Mouse (Mus musculus): ENCODE measurements around the gene Zfp526.

The Zfp526 gene

GRCm38 (mm10) chr7:25221102-25221883, at the start of gene Zfp526:
Zfp526 (plus strand) TSS chr7:25221425.
- peak; percentile 98 for DNase-seq (ENCODE audit: low read depth, low spot score)

- no peak for DNase-seq (ENCODE audit: low read depth, low spot score)
Observed at GRCm38 (mm10) chr7:25172669-25173068, 48.6 kb upstream of the Zfp526 start.

GRCm38 (mm10) chr7:25174343-25174742, 46.9 kb upstream of the Zfp526 start:
- no peak for DNase-seq (ENCODE audit: low read depth, low spot score)

- DNase-seq (ENCODE audit: low read depth, low spot score) = peak; percentile 26
Observed at GRCm38 (mm10) chr7:25178317-25178716, 42.9 kb upstream of the Zfp526 start.

GRCm38 (mm10) chr7:25178787-25179605, 42.2 kb upstream of the Zfp526 start:
- peak; percentile 55 for DNase-seq (ENCODE audit: low read depth, low spot score)

GRCm38 (mm10) chr7:25179606-25180161, 41.5 kb upstream of the Zfp526 start, which contains the start of gene Pou2f2:
Pou2f2 (minus strand) TSS chr7:25179726.
- DNase-seq (ENCODE audit: low read depth, low spot score) = peak; percentile 88

- peak; percentile 23 for DNase-seq (ENCODE audit: low read depth, low spot score)
Observed at GRCm38 (mm10) chr7:25180512-25180911, 40.7 kb upstream of the Zfp526 start.

- peak; percentile 70 for DNase-seq (ENCODE audit: low read depth, low spot score)
Observed at GRCm38 (mm10) chr7:25181331-25181790, 39.9 kb upstream of the Zfp526 start.

GRCm38 (mm10) chr7:25181814-25182213, 39.4 kb upstream of the Zfp526 start:
- peak; percentile 54 for DNase-seq (ENCODE audit: low read depth, low spot score)

- no peak for DNase-seq (ENCODE audit: low read depth, low spot score)
Observed at GRCm38 (mm10) chr7:25184091-25184490, 37.1 kb upstream of the Zfp526 start.

GRCm38 (mm10) chr7:25187662-25188650, 33.3 kb upstream of the Zfp526 start:
- DNase-seq (ENCODE audit: low read depth, low spot score) = peak; percentile 88

GRCm38 (mm10) chr7:25190806-25191205, 30.4 kb upstream of the Zfp526 start:
- DNase-seq (ENCODE audit: low read depth, low spot score) = no peak

- DNase-seq (ENCODE audit: low read depth, low spot score) = no peak
Observed at GRCm38 (mm10) chr7:25192110-25192509, 29.1 kb upstream of the Zfp526 start.

- DNase-seq (ENCODE audit: low read depth, low spot score) = no peak
Observed at GRCm38 (mm10) chr7:25195148-25195547, 26.1 kb upstream of the Zfp526 start.

- no peak for DNase-seq (ENCODE audit: low read depth, low spot score)
Observed at GRCm38 (mm10) chr7:25196107-25196506, 25.1 kb upstream of the Zfp526 start.

GRCm38 (mm10) chr7:25197384-25198018, 23.7 kb upstream of the Zfp526 start:
- DNase-seq (ENCODE audit: low read depth, low spot score) = no peak

- no peak for DNase-seq (ENCODE audit: low read depth, low spot score)
Observed at GRCm38 (mm10) chr7:25203624-25204023, 17.6 kb upstream of the Zfp526 start.

- peak; percentile 83 for DNase-seq (ENCODE audit: low read depth, low spot score)
Observed at GRCm38 (mm10) chr7:25205355-25206093, 15.7 kb upstream of the Zfp526 start.

- peak; percentile 68 for DNase-seq (ENCODE audit: low read depth, low spot score)
Observed at GRCm38 (mm10) chr7:25206094-25206830, 15.0 kb upstream of the Zfp526 start.
